ENCODE assay signal across 10 mouse cellular contexts in the genomic region with DNA sequence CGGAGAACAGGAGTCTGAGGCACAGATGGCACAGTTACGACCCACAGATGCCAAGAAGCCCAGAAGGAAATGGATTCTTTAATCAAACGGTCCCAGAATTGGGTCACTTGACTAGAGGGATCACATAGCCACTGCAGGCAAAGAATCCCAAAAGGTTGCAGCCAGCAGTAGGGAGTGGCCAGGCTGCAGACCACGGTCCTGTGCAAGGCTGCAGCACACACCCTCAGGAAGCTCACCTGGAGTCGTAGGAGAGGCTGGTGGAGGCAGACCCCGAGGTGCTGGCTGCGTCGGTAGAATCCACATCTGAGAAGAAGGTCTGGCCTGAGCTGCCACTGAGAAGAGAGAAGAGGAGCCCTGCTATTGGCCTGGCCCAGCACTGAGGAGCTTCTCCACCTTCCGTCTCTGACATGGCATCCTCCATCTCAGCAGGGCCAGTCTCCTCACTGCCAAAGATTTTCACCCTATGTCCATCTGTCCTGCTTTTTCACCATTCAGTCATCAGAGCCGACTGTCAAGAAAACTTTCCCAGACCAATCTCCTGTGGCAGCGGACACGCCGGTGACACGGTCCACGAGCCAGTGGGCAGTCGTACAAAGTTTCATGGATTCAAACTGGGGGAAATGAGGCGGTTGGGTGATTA. TPM values are rescaled to one million over a fixed set of nuclear protein-coding genes. Genes with fewer than 3 reads are reported as not detected.
"Had no signal": no experiment of that assay in that cellular context is flagged by ENCODE, and none has a peak within 500 bp of the region (broad histone marks: within the 10 kb centered on the region; RNA-seq: fewer than 3 reads in every experiment).

No protein-coding gene starts in this region.

- DNase-seq: lung, adult 18-20 months had no signal

- H3K27ac ChIP-seq: left cerebral cortex, adult 2 months; limb, embryonic 13.5 days; liver, embryonic 14.5 days; midbrain, embryonic 15.5 days; neural tube, embryonic 12.5 days; stomach, postnatal 0 days had no signal

- H3K27me3 ChIP-seq: midbrain, embryonic 15.5 days; neural tube, embryonic 12.5 days had no signal

- H3K4me1 ChIP-seq: limb, embryonic 13.5 days; midbrain, embryonic 15.5 days; neural tube, embryonic 12.5 days had no signal

- H3K4me3 ChIP-seq: left cerebral cortex, adult 2 months; limb, embryonic 13.5 days; midbrain, embryonic 15.5 days; neural tube, embryonic 12.5 days had no signal

RNA-seq across cellular contexts. Expression of a gene that starts 22.7 kb away (rescaled TPM):
- total RNA-seq: megakaryocyte progenitor cell, adult 5-6 weeks; monocyte, adult 5-6 weeks; neutrophil, adult 5-6 weeks had no signal
- polyA plus RNA-seq: neural tube, embryonic 12.5 days had no signal
